ENCODE assay signal across 8 mouse cellular contexts in the genomic region with DNA sequence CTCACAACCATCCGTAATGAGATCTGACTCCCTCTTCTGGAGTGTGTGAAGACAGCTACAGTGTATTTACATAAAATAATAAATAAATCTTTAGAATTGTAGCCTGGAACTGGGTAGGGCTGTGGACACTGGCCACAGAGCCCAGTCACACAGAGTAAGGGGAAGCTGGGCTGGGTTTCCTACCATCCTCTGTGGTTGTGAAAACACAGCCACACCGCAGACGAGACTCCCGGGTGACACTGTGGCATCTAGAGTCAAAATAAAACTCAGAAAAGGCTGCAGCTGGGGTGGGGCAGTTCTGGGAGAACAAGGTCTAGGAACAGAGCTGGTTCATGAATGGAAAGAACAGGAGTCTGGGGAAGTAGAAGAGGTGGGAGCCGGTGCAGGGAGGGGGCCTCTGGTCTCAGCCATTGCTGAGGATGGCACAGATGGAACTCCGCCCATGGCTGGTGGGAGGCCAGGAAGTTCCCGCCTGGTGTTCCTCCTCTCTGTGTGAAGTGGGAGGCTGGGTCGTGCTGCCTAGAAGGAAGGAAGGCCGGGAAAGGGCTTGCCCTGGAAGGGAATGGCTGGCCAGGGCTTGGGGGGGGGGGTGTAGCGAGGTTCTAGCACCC. TPM values are rescaled to one million over a fixed set of nuclear protein-coding genes. Genes with fewer than 3 reads are reported as not detected.
DNase-seq lines count a peak whose midpoint lies in the region; ATAC-seq and TF ChIP-seq lines count a peak whose summit lies in the region.

No protein-coding gene starts in this region.

- TF ChIP-seq CTCF in lung, postnatal 0 days (IDR thresholded peaks at IDR 0.05): no peak

- DNase-seq in adrenal gland, postnatal 14 days: peak; percentile 63
- DNase-seq in adrenal gland, adult 8-10 months: no peak
- peak; percentile 84 for DNase-seq in right cerebral cortex, adult 18-20 months
- DNase-seq in right cerebral cortex, postnatal 25 days: no peak
- DNase-seq in heart, postnatal 4 days: peak; percentile 65
- DNase-seq in lung, postnatal 0 days (ENCODE audit: low spot score): peak; percentile 62
- DNase-seq in urinary bladder, adult 2 months (ENCODE audit: low spot score): no peak

- no peaks in the 10 kb centered on the region for H3K27me3 ChIP-seq in lung, postnatal 0 days (replicated peaks; ENCODE audit: insufficient read depth, low read length)

- 0 out of 2 replicates have a peak, but pooled peaks cover 5% of the 10 kb centered on the region for H3K36me3 ChIP-seq in lung, postnatal 0 days (ENCODE audit: insufficient read depth, low read length)

- H3K4me3 ChIP-seq in lung, postnatal 0 days (ENCODE audit: low read depth, low read length): no peak overlapping the region

- no peak overlapping the region for H3K9ac ChIP-seq in lung, postnatal 0 days (replicated peaks; ENCODE audit: low read depth)

- TF ChIP-seq EP300 in lung, postnatal 0 days (IDR thresholded peaks at IDR 0.05): peak; percentile 7; the same call in 1 of the 2 replicates

- no peaks in the 10 kb centered on the region for H3K9me3 ChIP-seq in lung, postnatal 0 days (ENCODE audit: low read length)

- H3K27ac ChIP-seq in lung, postnatal 0 days (ENCODE audit: low read length): no peak overlapping the region

- peak; percentile 63 for ATAC-seq in lung, postnatal 0 days
- ATAC-seq in megakaryocyte-erythroid progenitor cell, adult 5-6 weeks (replicated peaks; ENCODE audit: low FRiP score, low TSS enrichment, poor library complexity, severe bottlenecking): no peak

- peaks cover 6% of the 10 kb centered on the region; the same call in 1 of the 2 replicates for H3K4me1 ChIP-seq in lung, postnatal 0 days (ENCODE audit: insufficient read depth, low read depth, low read length)

- H3K4me2 ChIP-seq in lung, postnatal 0 days (replicated peaks; ENCODE audit: low read depth, low read length): no peak overlapping the region

- WGBS in lung, postnatal 0 days: 49% methylated on average over 9 of the region's 10 CpGs

RNA-seq across cellular contexts. Expression of a gene that starts 15.2 kb away (rescaled TPM):
- total RNA-seq in adrenal gland, postnatal 14 days (2021): 45.1 and 50.2 TPM in 2 replicates
- total RNA-seq in adrenal gland, adult 8-10 months (2022): 100 to 1,000 TPM in 2 of 4 experiments, 10 to 100 TPM in 2; 32.4 to 142 (median 75.6) TPM
- total RNA-seq in heart, postnatal 4 days (2021): 10 to 100 TPM; 40.4 to 46.3 TPM
- polyA plus RNA-seq in lung, postnatal 0 days (2015; fragmentation: Nextera tagmentation; extraction: Ambion mirVana): 5.5 and 5.7 TPM in 2 replicates
- 2.7 and 3.7 TPM in 2 replicates for polyA plus RNA-seq in urinary bladder, adult 2 months (2012; rRNA removed)
- total RNA-seq in megakaryocyte-erythroid progenitor cell, adult 5-6 weeks (2014; fragmentation: Nextera tagmentation): 6.6 and 7.0 TPM in 2 replicates
- total RNA-seq in megakaryocyte-erythroid progenitor cell, adult 5-6 weeks (2017): 2.9 and 5.2 TPM in 2 replicates

Comparison
In these comparisons a context has a peak if more than half of its experiments do, and no peak if none do; other contexts are left out.
1. DNase-seq: peak in adrenal gland, postnatal 14 days (single experiment), right cerebral cortex, adult 18-20 months (single experiment), heart, postnatal 4 days (single experiment) and lung, postnatal 0 days (single experiment); none in adrenal gland, adult 8-10 months (single experiment), right cerebral cortex, postnatal 25 days (single experiment) and urinary bladder, adult 2 months (single experiment).